Mouse (Mus musculus) E14TG2a.4 (cell line): ENCODE data around the gene Tcf15.

Experiments used
- CTCF ChIP-seq: conservative IDR thresholded peaks from 2 replicates; pipeline ENCODE4 v1.5.1; 2014; ENCODE audit warnings: low read length
- NANOG ChIP-seq: IDR thresholded peaks from 2 replicates; pipeline ENCODE4 v1.6.1; 2014; ENCODE audit warnings: borderline replicate concordance, low read length, mixed read lengths
- POU5F1 ChIP-seq: IDR thresholded peaks from 2 replicates; pipeline ENCODE4 v1.6.1; 2014; ENCODE audit warnings: low read length, borderline replicate concordance

GRCm38 (mm10) chr2:152153361-152153760 lies 10.0 kb downstream of the Tcf15 start:
- TF ChIP-seq POU5F1 (no peak), CTCF (no peak), NANOG (no peak)
